Mouse (Mus musculus): ENCODE data around the gene Specc1.
A peak's percentile ranks its signal among the peaks of the same experiment; 100 is the strongest.

The Specc1 gene

DNA sequence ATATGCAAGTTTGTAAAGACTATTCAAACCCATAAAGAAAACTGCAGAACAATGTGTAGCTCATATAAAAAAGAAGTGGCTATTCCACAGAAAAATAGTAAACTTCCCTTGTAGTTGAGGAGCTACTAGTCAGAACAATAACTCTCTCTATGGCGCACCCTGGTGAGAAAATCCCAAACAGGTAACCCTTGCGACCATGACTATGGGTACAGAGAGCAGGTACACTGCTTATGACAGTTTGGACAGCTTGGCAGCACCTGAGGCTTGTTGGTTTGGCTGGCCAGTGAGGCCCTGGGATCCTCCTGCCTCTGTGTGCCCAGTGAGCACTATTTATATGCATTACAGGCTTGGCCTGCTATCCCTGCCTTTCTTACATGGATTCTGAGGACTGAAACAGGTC lies 89.4 kb downstream of the Specc1 start:
- no peak for DNase-seq (ENCODE audit: low read depth in 1 of 2, low spot score in 2 of 2)

DNA sequence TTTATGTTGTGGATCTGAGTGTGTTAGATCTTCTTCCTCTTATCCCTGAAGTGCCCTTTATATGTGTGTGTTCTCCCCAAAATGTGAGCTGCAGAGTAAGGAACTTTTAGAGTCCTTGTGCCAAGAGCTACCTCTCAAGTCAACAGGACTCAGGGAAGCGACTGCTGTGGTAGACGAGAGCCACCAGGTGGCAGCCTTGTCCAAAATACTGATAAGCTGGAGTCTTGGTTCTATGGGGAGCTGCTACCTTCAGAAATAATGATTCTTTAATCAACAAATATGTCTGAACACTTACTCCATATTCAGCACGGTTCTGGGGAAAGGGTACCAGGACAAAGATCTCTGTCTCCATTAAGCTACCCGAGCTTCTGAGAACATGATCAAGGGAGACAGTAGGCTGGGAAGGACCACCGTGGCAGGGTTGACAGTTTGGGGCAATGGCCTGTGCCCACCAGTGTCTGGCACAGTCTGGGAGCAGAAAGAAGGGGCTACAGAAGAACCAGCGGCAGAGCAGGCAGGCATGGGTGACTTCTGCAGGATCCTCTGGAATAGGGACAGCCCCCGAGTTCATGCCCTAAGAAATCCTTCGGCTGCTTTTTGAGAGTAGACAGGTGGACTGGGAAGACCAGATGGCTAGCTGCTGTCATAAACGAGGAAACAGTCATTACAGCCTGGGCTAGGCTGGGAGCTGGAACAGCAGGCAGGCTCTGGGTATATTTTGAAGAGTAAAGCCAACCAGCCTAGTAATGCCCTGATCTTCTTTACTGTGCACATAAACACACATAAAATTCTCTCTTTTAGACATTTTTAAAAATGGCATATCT lies 91.5 kb downstream of the Specc1 start:
- DNase-seq (ENCODE audit: low read depth in 1 of 2, low spot score in 2 of 2), result no peak

GRCm38 (mm10) chr11:62049170-62049569 lies 92.6 kb downstream of the Specc1 start:
- no peak for DNase-seq (ENCODE audit: low read depth in 1 of 2, low spot score in 2 of 2)

GRCm38 (mm10) chr11:62050356-62051330 lies 94.1 kb downstream of the Specc1 start:
- no peak for DNase-seq (ENCODE audit: low read depth in 1 of 2, low spot score in 2 of 2)

DNA sequence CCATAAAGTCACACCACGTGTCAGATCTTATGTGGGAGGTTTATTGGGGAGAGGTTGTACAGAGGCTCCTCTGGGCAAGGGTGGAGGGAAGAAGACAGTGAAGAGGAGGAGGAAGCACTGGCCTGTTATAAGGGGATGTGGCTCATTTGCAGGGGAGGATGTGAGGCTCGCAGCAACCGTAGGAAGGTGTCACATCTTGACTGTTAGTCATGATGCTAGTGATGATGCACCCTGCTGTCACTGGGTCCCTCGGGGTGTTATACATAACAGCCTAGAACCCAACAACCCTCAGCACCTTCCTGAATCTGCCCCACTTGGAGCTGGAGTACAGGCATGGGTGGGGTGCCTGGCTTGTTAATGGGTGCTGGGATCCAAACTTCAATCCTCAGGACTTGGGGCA lies 94.9 kb downstream of the Specc1 start:
- no peak for DNase-seq (ENCODE audit: low read depth in 1 of 2, low spot score in 2 of 2)

DNA sequence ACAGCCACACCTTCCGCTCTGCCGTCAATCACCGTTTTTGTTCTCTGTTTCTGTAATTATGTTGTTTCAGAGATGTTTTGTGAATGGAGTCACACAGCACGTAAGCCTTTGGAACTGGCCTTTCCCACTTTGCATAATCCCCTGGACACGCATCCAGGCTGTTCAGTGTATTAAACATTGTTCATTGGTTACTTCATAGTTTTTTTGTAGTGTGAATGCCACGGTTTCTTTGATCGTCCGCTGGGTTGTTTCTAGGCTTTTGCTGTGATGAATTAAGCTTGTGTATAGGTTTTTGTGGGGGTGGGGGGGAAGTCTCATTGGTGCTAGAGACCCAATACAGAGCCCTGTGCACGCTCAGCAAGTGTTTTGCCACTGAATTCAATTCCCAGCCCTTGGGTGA lies 97.4 kb downstream of the Specc1 start:
- no peak for DNase-seq (ENCODE audit: low read depth in 1 of 2, low spot score in 2 of 2)

GRCm38 (mm10) chr11:62064565-62064964 lies 108.0 kb downstream of the Specc1 start:
- DNase-seq (ENCODE audit: low read depth in 1 of 2, low spot score in 2 of 2), result no peak

DNA sequence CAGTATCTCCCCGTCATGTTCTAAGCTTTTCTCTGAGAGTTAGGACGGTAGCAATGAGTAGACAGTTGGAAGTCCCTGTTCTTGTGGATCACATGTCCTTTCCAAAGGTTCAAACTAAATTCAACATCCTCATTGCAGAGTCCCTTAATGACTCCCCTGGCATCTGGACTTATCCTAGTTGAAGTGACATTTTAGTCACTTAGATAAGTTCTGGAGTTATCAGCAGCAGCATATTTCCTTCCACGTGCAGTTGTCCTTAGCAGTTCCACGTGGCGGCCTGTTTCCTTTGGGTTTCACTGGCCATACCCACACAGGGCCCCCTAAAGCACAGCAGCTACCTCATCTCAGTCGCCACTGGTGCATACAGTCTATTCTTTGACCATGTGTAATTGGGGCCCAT lies 109.1 kb downstream of the Specc1 start:
- no peak for DNase-seq (ENCODE audit: low read depth in 1 of 2, low spot score in 2 of 2)

DNA sequence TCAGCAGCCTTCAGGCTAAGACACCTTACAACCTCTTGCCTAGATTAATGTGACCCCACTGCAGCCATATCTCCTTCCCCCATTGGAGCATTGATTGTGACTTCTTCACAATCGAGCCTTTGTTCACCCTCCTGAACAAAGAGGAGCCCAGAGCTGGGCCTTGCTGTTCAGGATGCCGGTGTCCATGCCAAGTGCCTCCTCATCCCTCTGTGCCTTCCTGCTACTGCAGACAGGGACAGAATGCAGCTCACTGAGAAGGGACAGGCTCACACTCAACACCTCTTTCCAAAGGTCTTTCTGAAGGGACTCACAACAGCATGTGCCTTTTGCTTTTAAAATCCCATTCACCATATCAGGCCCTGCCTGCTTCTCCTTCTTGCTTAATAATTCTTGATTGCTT lies 113.0 kb downstream of the Specc1 start:
- no peak for DNase-seq (ENCODE audit: low read depth in 1 of 2, low spot score in 2 of 2)

DNA sequence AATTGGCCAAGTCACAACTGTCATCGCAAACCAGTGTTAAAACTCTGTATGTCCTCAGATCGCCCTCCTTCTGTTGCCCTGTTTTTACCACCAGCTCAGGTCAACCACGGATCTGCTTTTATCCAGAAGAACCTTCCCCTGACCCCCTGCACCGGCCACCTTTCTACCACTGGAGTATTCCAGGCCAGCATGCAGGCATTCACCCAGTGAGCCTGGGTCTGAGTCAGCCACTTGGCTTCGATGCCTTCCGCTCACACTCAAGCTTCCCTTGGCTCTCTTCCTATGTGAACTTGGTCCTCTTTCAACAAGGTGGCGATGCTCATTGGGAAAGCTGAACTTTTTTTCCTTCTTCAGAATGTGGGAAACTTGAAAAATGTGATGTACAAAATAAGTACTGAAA lies 113.6 kb downstream of the Specc1 start:
- DNase-seq (ENCODE audit: low read depth in 1 of 2, low spot score in 2 of 2), result no peak

GRCm38 (mm10) chr11:62072406-62072805 lies 115.8 kb downstream of the Specc1 start:
- DNase-seq (ENCODE audit: low read depth in 1 of 2, low spot score in 2 of 2), result no peak

- DNase-seq (ENCODE audit: low read depth in 1 of 2, low spot score in 2 of 2), result no peak
These were observed 117.1 kb downstream of the Specc1 start for GRCm38 (mm10) chr11:62073575-62074140.

GRCm38 (mm10) chr11:62074578-62074977 lies 118.0 kb downstream of the Specc1 start:
- DNase-seq (ENCODE audit: low read depth in 1 of 2, low spot score in 2 of 2), result no peak

DNA sequence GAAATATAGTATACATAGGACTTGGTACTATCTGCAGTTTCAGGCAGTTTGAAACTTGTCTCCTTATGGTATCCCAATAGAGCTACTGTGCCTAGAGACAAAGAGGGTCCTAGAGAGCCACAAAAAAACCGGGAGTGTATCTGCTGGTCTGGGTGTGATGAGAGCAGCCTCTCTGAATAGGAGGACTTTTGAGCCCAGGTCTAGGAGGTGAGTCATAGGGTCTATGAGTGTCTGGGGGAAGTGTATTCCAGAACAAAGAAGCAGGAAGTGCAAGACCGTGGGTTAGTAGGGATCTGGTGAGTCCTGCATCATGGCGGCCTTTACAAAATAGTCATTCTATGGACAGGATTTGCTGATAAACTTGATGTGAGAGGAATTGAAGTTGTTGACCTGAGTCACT lies 118.5 kb downstream of the Specc1 start:
- no peak for DNase-seq (ENCODE audit: low read depth in 1 of 2, low spot score in 2 of 2)

DNA sequence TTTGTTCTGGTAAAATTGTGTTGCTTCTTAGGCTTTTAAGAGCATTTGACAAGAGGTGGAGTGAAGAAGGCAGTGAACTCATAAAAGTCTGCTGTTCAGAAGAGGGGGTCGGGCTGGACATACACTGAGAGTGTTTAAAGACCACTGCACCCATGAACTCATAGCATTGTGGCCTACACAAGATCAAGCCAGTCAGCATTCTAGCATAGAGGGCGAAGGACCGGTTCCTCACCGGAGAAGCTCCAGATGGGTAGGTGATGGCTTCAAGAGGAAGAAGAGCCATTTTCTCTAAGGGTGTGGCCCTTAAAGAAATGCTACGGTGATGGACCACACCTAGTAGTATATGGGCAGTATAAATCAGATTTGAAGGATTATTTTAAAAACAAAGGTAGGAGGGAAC lies 119.0 kb downstream of the Specc1 start:
- DNase-seq (ENCODE audit: low read depth in 1 of 2, low spot score in 2 of 2), result no peak

DNA sequence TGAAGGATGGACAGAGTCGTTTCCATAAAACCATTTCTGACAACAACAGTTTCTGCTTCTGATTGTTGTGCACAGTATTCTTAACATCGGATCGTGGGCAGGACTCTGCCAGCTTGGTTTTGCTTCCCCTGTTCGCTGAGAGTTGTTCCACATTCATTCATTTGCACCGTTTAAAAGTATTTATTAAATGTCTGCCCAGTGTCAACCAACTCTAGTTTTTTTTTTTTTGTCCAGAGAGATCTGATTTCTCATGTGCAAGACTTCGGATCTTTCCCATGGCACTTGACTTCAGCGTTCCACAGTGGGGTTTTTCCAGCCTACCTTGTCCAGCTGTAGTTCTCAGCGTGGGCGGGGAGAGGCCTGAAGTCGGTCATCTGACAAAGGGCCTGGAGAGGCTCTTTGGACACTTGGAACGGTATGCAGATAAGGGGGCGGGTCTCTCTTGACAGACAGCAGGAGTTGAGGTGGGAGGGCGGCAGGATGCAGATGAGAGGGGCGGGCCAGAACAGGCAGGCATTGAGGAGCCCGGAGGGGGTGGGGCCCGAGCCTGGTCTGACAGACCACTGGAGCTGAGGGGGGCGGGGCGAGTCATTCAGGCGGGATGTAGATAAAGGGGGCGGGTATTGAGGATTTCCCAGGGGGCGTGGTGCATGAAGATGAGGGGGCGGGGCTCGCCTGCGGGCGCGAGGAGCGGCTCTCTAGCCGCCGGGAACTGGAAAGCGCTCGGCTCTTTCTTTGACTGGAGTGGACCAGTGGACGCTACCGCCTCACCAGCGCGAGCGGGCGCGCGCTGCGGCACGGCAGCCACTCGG lies 120.0 kb downstream of the Specc1 start:
- peak; percentile 22 to 29 for DNase-seq (ENCODE audit: low read depth in 1 of 2, low spot score in 2 of 2)

DNA sequence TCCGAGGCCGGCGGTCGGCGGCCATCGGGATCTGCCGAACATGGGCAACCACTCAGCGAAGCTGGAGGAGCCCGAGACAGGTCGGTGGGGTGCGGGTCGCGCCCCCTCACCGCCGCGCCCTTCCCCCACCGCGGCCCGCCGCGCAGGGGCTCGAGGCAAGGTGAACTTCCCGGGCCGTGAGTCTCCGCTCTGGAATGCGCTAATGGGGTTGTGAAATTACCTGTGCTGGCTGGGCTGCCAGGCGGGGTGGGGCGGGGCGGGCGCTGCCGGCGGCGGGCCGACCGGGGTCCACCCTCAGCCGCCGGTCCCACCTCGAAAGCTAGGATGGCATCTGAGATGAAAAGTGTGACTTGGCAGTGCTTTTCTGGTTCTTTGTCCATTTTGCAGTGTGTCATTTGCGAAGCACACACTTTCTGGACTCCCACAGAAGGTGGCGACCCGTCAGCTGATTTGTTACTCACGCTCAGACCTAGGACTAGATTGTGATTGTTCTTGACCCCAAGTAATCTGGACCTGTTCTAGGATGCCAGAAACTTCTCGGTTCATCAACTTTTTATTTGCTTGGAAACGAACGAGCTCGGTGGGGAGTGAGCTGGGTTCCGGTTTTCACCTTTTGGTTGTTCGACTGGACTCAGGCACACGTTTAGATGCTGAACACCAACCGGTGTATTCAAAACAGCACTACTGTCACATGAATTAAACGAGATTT lies 120.7 kb downstream of the Specc1 start:
- DNase-seq (ENCODE audit: low read depth in 1 of 2, low spot score in 2 of 2), result no peak

GRCm38 (mm10) chr11:62078371-62078770 lies 121.8 kb downstream of the Specc1 start:
- no peak for DNase-seq (ENCODE audit: low read depth in 1 of 2, low spot score in 2 of 2)

GRCm38 (mm10) chr11:62079100-62079857 lies 122.7 kb downstream of the Specc1 start:
- DNase-seq (ENCODE audit: low read depth in 1 of 2, low spot score in 2 of 2), result no peak

- DNase-seq (ENCODE audit: low read depth in 1 of 2, low spot score in 2 of 2), result no peak
These were observed 123.9 kb downstream of the Specc1 start for GRCm38 (mm10) chr11:62080476-62080875.

All from monocyte, adult 2 months (primary cell).